Mouse (Mus musculus) heart, postnatal 0 days (tissue): ENCODE measurements at regions not wholly inside any gene's neighbourhood (a gene's known extent, or its start where the extent isn't known, plus 50 kb on each side); places are given as distances from the start of the nearest gene placed in this dataset.

Experiments used
- CTCF ChIP-seq: IDR thresholded peaks from 2 replicates; pipeline ENCODE4 v1.5.1; 2016; ENCODE audit warnings: antibody characterized with exemption, control low read depth, low read depth
- EP300 ChIP-seq: IDR thresholded peaks from 2 replicates; pipeline ENCODE4 v1.6.1; 2016; ENCODE audit warnings: antibody characterized with exemption, low read depth

DNA sequence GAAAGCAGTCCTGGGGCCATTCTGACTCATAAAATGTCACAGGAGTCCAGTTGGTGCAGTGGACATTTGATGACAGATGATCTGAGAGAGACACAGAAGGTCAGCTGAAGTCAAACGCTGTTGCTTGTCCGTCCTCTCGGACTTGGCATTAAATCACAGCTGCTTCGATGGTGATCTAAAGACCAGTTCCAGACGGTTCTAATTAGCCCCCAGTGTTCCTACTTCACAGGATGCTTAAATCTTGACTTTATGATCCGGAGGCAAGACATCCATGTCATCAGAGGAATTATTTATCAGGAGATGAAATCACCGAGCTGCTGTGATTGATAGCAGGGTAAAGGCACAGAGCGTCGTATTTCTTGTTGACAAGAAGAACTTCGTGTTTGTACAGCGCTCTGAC lies 73.7 kb downstream of the Adra2a start:
- TF ChIP-seq CTCF (no peak), EP300 (no peak)
